Mouse (Mus musculus) spleen, postnatal 4 days (tissue): ENCODE results near the gene Vsig10l.

ENCODE experiments used
- DNase-seq, 2 experiments: peaks; one replicate each; pipeline ENCODE4 v3.0.0; 2022; ENCODE audit warnings: low spot score in 2 of 2

The Vsig10l gene

DNA sequence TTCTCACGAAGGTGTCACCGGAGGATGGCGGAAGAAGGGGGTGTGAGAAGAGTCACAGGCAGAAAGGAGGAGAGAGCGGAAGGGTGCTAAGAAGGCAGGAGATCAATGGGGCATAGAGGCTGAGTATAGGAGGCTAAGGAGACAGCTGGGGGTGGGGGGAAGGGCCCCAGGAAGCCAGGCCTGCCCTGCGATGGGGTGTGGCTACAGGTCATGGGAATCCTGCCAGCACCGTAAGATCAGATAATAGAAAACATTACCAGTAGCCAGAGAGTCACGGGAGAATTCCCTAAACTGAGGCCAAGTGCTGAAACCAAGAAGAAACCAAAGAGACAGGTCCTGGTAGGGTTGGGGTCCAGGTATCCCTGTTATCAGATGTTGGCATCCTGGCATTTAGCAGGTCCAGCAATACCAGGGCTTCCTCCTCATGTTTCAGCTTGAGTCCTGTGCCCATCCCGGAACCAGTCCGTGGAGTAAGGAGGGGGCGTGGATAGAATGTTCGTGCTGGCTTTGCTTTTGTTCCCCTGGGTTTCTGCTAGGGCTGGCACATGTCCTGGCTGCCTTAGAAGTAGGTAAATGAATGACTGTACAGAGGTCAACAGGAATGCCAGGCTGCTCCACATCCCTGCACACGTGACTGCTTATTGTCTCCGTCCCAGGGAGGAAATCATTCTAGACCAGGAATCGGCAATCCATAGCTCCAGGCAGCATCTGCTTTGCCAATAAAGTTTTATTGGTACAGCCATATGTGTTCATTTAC lies 9.2 kb upstream of the Vsig10l start:
- no peak for DNase-seq

DNA sequence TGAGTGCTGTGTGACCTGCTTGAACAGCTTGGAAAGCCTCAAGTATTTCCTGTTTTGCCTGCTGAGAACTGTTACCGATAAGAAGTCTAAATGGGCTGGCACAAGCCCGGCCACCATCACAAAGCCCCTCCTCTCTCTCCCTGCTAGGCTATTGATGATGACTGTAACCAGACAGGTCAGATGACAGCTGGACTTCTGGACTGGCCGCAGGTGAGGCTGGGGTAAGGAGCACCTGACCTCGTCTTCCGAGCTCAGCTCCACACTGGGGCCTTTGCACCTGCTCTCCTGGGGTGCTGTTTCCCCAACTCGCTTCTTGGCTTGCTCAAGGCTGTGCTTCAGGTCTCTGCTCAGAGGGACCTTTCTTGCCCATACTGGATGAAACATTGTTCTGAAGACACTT lies 8.6 kb upstream of the Vsig10l start:
- DNase-seq = no peak

DNA sequence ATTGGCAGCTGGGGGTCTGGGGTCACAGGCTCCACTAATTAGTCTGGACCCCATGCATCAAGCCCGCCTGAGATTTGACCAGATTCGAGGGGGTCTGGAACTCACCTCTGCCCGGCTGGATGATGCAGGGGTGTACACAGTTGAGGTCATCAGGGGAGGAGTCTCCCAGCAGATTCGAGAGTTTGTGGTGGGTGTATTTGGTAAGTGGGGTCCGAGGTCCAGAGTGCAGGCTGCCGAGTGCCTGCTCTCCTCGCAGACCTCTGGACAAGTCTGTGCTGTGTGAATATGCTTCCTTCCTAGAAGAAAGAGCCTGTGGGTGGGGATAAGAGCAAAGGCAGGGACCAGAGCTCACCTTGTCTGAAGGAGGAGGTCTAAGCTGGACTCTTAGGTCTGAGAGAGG lies 1.0 kb downstream of the Vsig10l start:
- no peak for DNase-seq

DNA sequence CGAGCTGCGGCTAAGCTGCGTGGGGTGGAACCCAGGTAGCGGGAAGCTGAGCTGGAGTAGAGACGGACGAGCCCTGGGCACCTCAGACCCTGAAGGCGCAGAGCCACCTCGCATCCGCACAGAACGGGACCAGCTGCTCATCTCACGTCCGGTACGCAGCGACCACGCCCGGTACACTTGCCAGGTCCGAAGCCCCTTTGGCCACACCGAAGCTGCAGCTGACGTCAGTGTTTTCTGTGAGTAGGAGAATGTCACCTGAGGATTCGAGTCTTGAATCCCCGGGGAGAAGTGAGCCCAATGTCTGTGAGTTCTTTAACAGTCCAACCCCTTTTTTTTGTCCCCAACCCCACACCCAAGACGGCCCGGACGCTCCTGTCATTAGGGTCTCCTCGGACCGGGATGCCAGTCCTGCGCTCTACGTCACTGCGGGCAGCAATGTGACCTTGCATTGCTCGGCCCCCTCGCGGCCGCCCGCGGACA lies 2.0 kb downstream of the Vsig10l start:
- DNase-seq = no peak

DNA sequence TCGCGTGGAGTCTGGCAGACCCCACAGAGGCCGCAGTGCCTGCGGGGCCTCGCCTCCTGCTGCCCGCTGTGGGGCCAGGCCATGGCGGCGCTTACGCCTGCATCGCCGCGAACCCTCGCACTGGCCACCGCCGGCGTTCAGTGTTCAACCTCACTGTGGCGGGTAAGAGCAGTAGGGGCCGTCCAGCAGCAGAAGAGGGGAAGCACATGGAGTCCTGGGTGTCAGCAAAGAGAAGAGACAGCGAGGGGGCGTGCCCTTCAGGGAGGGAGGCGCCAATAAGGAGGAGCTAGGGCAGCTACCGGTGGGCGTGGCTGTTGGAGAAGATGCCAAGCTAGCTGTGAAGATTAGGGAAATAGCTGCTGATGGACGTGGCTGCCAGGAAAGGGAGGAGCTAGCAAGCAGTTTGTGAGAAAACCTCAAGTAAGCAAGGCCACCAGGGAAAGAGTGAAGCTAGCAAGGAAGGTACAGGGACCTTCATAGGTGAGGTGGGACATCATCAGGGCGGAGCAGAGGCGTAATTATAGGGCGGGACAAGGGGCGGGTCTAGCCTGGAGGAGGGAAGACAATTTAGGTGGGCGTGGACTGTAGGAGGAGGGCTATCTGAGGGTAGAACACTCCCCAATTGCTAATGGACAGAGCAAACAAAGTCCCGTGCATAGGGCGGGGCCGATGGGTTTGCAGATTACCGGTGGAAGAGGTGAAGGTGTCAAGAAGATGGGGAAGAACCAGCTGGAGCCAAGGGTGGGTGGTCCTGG lies 2.6 kb downstream of the Vsig10l start:
- peak; percentile 89 to 92 for DNase-seq

DNA sequence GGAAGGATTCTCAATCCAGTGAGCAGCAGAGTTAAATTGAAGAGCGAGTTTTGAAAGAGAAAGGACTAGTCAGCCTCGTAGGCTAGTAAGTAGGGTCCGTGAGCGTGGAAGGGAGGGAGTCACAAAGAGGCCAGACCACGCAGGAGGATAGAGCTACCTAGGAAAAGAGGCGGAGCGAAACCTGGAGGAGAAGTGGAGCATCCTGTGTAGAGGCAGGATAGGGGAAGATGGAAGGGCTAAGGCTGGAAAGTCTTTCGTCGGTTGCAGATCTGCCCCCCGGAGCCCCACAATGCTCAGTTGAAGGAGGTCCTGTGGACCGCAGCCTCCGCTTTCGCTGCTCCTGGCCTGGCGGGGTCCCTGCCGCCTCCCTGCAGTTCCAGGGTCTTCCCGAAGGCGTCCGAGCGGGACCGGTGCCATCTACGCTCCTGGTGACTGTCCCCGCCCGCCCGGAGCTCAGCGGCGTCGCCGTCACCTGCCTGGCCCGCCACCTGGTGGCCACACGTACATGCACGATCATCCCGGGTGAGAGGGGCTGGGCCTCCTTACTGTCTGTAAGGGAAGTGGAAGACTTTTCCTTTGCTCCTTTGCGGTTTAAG lies 3.2 kb downstream of the Vsig10l start:
- DNase-seq = peak; percentile 79 to 91

DNA sequence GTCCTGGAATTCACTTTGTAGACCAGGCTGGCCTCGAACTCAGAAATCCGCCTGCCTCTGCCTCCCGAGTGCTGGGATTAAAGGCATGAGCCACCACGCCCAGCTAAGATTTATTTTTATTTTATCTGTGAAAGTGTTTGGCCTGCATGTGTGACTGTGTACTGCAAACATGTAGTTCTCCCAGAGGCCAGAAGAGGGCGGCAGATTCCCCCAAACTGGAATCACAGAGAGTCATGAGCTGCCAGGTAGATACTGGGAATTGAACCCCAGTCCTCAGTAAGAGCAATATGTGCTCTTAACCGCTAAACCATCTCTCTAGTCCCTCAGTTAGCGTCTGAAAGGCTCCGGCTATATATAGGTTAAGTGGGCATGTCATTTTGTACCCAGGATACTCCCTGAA lies 7.4 kb downstream of the Vsig10l start:
- peak; percentile 32 to 76 for DNase-seq

DNA sequence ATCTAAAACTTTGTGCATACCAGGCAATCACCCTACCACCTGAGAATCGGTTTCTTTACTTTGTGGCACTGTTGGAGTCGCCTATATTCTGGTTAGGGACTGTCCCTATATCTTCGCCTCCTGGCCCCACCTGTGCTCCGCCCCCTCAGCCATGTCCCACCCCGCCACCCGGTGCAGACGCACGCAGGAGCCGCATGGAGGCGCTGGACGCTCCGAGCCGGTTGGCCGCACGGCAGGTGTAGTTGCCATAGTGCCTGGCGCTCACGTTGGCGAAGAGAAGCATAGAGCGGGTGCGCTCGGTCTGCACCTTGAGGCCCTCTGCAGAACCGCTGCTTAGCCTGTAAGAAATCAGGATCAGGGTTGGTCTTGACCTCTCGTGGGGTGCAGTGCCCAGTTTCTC lies 12.8 kb downstream of the Vsig10l start:
- no peak for DNase-seq

DNA sequence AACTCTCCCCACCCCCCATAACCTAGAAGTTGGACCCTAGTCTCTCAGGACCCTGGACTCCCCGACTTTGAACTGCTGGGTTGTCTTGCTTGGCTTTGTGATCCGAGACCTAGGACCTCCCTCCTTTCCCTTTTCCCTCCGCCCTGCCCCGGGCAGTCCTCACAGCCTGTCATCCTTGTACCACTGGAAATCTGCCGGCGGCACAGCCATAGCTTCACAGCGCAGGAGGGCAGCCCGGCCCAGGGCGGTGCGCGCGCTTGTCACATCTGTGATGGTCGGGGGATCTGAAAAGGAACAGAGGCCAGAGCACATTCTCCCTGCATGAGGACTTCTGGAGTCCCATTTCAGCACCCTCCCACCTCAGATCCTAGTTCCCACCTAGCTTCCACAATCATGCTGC lies 13.4 kb downstream of the Vsig10l start:
- no peak for DNase-seq

DNA sequence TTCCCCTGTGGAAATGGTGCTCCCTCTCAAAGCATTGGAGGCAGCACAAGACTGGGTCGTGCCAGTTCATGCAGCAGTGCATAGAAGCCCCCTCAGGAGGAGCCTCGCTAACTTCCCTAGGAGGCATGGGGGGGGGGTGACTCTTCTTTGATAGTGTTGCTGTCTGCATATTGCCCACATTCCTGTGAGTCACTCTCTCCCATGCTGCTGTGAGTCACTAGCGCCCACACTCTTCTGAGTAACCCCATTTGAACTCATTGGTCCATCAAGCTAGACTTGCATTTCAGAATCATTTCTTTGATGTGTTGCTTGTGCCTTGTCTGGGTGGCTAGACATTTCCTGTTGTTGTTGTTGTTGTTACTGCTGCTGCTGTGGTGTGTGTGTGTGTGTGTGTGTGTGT lies 18.2 kb downstream of the Vsig10l start:
- no peak for DNase-seq

DNA sequence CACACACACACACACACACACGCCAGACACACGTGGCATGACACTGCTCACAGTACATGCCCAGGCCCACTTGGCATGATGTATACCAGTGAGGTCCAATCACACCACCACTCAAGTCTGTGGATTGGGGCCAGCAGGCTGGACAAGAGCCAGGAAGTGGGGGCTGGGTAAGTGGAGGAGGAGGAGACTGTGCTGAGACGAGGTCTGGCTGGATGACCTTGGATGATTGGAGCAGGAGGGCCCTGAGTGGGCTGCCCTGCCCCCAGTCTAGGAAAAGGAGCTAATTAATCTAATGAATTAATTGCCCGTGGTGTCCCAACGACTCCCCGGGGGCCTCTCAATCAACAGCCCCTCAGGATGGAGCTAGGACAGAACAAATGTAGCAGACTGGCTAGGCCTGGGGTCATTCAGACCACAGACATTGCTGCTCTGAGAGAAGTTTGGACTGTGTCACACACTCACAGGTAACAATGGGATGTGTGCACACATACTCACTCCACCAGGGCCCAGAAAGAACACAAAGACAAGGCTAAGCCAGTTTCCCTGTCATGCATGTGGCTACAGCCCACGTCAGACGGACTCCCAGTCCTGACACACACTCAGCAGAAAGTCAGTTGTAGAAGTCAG lies 19.3 kb downstream of the Vsig10l start:
- DNase-seq = no peak

DNA sequence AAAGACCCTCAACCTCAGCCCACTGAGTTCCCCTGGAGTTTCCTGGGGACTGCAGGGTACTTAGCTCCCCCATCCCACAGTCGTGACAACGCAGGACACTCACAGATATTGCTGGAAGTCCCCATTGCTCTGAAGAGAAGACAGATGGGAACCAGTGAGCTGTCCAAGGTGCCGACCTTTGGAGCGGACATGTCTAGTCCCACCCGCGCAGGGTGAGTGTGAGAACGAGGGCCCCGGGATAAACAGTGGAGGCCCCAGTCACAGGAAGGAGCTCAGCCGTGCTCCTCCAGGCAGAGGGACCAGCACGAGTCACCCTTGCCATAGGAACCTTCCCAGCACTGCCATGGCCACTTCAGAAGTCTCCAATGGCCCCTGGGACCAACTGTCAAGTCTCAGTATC lies 20.3 kb downstream of the Vsig10l start:
- no peak for DNase-seq

DNA sequence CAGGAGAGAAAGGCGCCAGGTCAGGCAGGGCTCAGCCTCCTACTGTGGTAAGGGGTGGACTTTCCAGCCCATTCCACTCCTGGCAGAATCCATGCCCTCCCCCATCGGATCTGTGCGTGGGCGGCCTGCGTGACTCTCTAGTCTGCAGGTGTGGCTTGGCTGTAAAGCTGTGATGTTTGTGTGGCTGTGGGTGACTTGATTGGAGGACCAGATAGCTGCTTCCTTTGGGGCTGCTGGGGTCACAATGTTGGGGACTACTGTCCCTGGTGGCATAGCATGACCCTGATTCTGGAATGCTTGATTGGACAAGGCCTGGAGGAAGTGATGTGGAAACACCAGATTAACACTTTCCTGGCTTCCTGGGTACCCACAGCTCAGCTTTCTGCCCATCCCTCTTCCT lies 25.7 kb downstream of the Vsig10l start:
- no peak for DNase-seq

DNA sequence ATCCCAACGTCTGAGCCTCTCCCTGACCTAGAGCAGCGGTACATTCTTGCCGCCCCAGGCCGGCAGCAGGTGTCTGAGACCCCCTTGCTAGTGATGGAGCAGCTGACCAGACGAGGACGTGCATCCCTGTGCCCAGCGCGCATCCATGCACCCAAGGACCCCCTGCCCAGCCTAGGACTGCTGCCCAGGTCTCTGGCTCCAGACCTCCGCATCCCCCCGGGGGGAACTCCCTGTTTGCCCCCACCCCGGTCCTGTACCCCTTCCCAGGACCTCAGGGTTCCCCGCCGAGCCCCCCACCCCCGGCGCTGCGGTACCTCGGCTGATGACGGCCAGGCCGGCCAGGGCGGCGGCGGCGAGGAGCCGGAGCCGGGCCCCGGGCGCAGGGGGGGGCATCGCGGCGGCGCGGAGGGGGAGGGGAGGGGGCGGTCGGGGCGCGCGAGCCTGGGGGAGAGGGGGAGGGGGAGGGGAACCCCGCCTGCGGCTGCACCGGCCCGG lies 26.7 kb downstream of the Vsig10l start, which contains the start of gene Iglon5:
Gene Iglon5, minus strand, starts transcription at position 445 of the 495 bp plus-strand sequence.
- DNase-seq = no peak

DNA sequence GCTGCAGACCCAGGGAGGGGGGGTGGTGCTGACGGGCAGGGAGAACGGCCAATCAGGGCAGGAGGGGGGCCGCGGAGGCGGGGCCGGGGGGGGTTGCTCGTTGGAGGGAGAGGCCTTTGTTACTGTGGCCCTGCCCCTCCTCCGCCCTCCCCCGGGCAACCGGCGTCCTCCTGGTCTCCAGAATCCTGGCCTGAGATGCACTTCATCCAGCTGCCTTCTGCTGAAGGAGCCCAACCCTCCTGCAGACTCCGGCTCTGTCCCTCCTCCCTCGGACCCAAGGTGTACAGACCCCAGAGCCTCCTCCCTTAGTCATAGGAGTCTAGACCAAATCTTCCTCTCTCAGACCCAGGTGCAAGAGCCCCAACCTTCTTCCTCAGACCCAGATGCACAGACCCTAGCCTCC lies 27.2 kb downstream of the Vsig10l start:
- DNase-seq = no peak

DNA sequence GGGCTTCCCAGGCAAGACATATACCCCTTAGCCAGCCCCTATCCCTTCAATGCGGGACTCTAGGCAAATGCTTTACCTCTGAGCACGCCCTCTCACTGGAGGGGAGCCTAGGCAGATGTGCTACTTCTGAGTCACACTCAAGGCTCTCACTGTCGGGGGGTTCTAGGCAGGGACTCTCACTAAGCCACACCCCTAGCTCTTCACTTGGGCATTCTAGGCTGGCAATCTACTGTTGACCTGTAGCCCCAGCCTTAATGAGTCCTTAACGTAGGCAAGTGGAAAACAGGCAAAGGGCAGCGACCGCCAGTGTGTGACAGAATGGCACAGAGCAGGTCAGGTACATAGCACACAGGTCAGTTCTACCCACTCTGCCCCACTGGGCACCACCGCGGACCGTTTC lies 27.9 kb downstream of the Vsig10l start:
- no peak for DNase-seq

DNA sequence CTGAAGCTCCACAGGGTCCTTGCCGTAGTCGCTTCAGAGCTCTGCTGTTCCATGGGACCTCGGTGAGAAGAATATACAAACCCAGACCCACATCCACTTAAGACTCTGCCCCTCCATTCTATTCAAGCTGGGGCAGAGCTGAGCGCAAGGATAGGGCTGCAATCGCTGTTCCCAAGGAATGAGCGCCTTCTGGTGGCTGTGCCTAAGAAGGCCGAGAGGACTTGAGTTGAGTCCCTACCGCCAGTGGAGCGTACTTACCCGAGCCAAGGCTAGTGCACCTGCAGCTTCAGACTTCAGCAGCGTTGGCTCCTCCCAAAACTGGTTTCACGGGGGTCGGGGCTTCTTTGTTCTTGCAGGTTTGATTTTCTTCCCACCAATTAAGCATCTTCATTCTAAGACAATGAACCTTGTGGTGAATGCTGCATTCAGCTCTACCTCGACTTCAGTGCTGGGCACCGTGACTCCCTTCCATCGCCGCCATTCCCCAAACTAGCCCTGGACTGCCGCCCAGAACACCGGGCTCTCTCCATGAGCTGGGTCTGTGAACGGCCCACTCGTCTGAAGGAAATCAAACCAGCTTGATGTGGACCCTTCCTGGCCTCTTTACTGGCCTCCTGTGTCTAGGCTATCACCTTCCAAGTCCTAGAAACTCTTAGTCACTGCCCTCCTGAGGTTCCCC lies 32.5 kb downstream of the Vsig10l start:
- no peak for DNase-seq

DNA sequence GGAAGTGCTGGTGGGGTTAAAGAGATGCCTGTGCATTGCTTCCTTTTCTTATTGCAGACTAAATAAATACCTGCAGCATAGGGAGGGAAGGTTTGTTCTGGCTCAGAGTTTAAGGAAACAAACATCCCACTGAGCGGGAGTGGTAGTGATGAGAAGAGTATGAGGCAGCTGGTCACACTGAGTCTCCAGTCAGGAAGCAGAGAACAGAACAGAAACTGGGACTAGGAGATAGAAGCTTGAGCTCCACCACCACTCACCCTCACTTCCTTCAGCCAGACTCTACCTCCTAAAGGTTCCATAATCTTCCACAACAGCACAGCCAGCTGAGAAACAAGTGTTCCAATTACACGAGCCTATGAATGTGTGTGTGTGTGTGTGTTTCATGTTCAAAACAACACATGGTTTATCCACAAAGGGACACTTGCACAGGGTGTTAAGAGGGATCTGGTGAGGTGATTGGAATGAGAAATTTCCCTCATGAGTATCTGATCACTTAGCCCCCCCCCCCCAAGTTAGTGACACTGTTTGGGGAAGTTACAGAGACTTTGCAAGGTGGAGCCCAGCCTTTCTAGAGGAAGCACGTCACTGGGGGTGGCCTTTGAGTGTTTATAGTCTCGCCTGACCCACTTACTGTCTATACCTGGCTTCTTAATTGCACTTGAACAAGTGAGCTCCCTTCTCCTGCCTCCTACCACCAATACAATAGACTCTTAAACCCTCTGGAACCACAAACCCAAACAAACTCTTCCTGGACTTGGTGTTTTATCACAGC lies 48.9 kb downstream of the Vsig10l start:
- no peak for DNase-seq

DNA sequence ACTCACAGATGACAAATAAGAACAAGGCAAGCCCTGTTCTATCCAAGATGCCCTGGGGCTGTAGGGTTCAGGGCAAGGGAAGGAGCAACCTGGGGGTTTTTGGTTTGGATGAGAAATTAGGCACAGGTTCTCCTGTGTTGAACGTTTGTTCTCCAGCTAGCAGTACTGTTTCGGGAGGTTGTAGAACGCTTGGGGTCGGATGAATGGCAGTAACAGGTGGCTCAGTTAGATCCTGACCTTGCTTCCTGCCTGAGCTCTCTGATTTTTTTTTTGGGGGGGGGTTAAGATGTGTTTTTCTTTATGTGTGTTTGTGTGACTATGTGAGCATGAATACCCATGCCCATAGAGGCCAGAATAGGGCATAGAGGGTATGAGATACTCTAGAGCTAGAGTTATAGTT lies 49.6 kb downstream of the Vsig10l start:
- no peak for DNase-seq

DNA sequence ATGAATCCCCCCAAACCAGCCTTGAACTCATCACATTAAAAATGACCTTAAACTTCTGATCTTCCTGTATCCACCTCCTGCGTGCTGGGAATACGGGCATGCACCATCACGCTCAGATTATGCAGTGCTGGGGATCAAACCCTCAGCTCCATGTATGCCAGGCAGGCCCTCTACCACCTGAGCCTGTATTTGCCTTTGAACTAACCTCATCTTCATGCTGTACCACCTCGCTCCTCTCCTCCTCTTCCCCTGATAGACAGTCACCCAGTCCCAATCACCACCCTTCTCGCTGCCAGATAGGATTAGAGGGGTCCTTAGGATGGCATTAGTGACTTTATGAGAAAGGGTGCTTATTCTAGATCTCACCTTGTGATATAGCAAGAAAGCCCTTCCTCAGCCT lies 52.1 kb downstream of the Vsig10l start:
- DNase-seq = no peak

DNA sequence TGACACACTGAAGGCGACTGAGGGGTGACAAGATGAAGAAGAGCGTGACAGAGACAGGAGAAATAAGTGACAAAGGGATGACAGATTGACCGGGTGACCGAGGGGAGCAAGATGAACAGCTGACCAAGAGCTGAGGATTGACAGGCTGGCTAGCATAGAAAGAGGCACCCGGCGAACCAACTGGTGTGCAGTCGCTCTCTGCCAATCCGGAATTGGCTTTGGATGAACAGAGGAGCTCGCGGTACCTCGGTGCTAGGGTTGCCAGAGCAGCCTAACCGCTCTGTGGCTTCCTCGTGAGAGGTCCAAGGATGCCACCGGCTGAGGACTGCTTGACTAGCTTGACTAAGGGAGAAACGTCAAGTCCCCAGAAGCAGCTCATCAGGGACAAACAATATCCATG lies 55.4 kb downstream of the Vsig10l start:
- no peak for DNase-seq
